Mouse (Mus musculus) ES-E14 (cell line): ENCODE results near the gene Trmt44.

ENCODE experiments used
- HCFC1 ChIP-seq: IDR thresholded peaks from 2 replicates; pipeline ENCODE4 v1.6.1; 2012; ENCODE audit warnings: low read length, inconsistent platforms, borderline replicate concordance; ENCODE audit not compliant: insufficient read depth
- ZNF384 ChIP-seq: IDR thresholded peaks from 2 replicates; pipeline ENCODE4 v1.6.1; 2012; ENCODE audit warnings: low read depth, low read length, inconsistent platforms

- no peak for TF ChIP-seq ZNF384
- TF ChIP-seq HCFC1, result no peak
These were observed 64.3 kb downstream of the Trmt44 start for GRCm38 (mm10) chr5:35510589-35510988.
